ENCODE assay signal across 27 mouse cellular contexts in genomic region chr4:142149202-142149601, GRCm38 (mm10).
DNase-seq lines count a peak whose midpoint lies in the region; ATAC-seq and TF ChIP-seq lines count a peak whose summit lies in the region.
"Had no signal": no experiment of that assay in that cellular context is flagged by ENCODE, and none has a peak within 500 bp of the region (broad histone marks: within the 10 kb centered on the region; RNA-seq: fewer than 3 reads in every experiment).

No protein-coding gene starts in this region.

- TF ChIP-seq CTCF in hindbrain, postnatal 0 days (IDR thresholded peaks at IDR 0.05; ENCODE audit: low read depth): peak; percentile 42
- TF ChIP-seq CTCF in liver, embryonic 14.5 days (IDR thresholded peaks at IDR 0.05; ENCODE audit: low read depth): peak; percentile 53

- H3K4me2 ChIP-seq in hindbrain, postnatal 0 days (ENCODE audit: low read depth, low read length): no peak overlapping the region
- no peak overlapping the region for H3K4me2 ChIP-seq in hindbrain, embryonic 12.5 days (replicated peaks)
- H3K4me2 ChIP-seq in liver, embryonic 14.5 days (ENCODE audit: low read depth): no peak overlapping the region
- H3K4me2 ChIP-seq: intestine, embryonic 15.5 days; midbrain, embryonic 11.5 days; neural tube, embryonic 13.5 days; stomach, embryonic 15.5 days had no signal

- H3K27ac ChIP-seq in hindbrain, postnatal 0 days: no peak overlapping the region
- no peak overlapping the region for H3K27ac ChIP-seq in hindbrain, embryonic 12.5 days
- H3K27ac ChIP-seq in liver, embryonic 14.5 days: no peak overlapping the region
- H3K27ac ChIP-seq: hindbrain, embryonic 10.5 days; intestine, embryonic 15.5 days; neural tube, embryonic 13.5 days; stomach, embryonic 15.5 days had no signal

- no peaks in the 10 kb centered on the region for H3K27me3 ChIP-seq in hindbrain, postnatal 0 days (ENCODE audit: insufficient read depth, low read length)
- H3K27me3 ChIP-seq in hindbrain, embryonic 12.5 days: no peaks in the 10 kb centered on the region
- no peaks in the 10 kb centered on the region for H3K27me3 ChIP-seq in liver, embryonic 14.5 days (ENCODE audit: control insufficient read depth, insufficient read depth, low read length)
- H3K27me3 ChIP-seq: intestine, embryonic 15.5 days; neural tube, embryonic 13.5 days; stomach, embryonic 15.5 days had no signal

- no peak overlapping the region for H3K4me3 ChIP-seq in hindbrain, postnatal 0 days (ENCODE audit: low read length)
- H3K4me3 ChIP-seq in hindbrain, embryonic 12.5 days: no peak overlapping the region
- H3K4me3 ChIP-seq in liver, embryonic 14.5 days (ENCODE audit: insufficient read depth in 1 of 2, low read depth in 2 of 2, low read length in 2 of 2): no peak overlapping the region
- H3K4me3 ChIP-seq: hindbrain, embryonic 10.5 days; intestine, embryonic 15.5 days; neural tube, embryonic 13.5 days; stomach, embryonic 15.5 days had no signal

- H3K9ac ChIP-seq in hindbrain, postnatal 0 days (replicated peaks; ENCODE audit: low read length): no peak overlapping the region
- H3K9ac ChIP-seq in hindbrain, embryonic 12.5 days: no peak overlapping the region
- H3K9ac ChIP-seq in liver, embryonic 14.5 days (replicated peaks): no peak overlapping the region
- H3K9ac ChIP-seq: intestine, embryonic 15.5 days; neural tube, embryonic 13.5 days; stomach, embryonic 15.5 days had no signal

- DNase-seq in hindbrain, postnatal 0 days (ENCODE audit: low spot score): no peak
- DNase-seq in liver, embryonic 14.5 days (ENCODE audit: low read depth in 3 of 3, low spot score in 3 of 3): no peak
- no peak for DNase-seq in liver
- peak; percentile 32 for DNase-seq in A20 (ENCODE audit: low read depth, low spot score)
- DNase-seq in R1 (ENCODE audit: low read depth, low spot score): peak; percentile 36
- no peak for DNase-seq in adrenal gland, postnatal 36 days
- DNase-seq: adrenal gland, postnatal 14 days; cerebellum, adult 8-10 months; gastrocnemius, postnatal 14 days; heart, postnatal 14 days; kidney, postnatal 4 days; layer of hippocampus, postnatal 36 days; left cerebral cortex, postnatal 4 days; lung, adult 18-20 months; lung, postnatal 36 days; right cerebral cortex, postnatal 14 days; thymus, postnatal 14 days had no signal

- no peaks in the 10 kb centered on the region for H3K4me1 ChIP-seq in hindbrain, postnatal 0 days (ENCODE audit: insufficient read depth, low read length)
- peaks cover 4% of the 10 kb centered on the region; the same call in 1 of the 2 replicates for H3K4me1 ChIP-seq in hindbrain, embryonic 12.5 days
- H3K4me1 ChIP-seq in liver, embryonic 14.5 days (replicated peaks; ENCODE audit: control insufficient read depth in 2 of 2, insufficient read depth in 2 of 2, low read length in 1 of 2): no peaks in the 10 kb centered on the region

- no peak for ATAC-seq in hindbrain, postnatal 0 days
- no peak for ATAC-seq in hindbrain, embryonic 12.5 days (ENCODE audit: low FRiP score)
- ATAC-seq in liver, embryonic 14.5 days (ENCODE audit: insufficient read depth): no peak
- ATAC-seq in CD4-positive, CD25-positive, alpha-beta regulatory T cell, adult 4 months: no peak
- ATAC-seq: forebrain, embryonic 14.5 days; hindbrain, embryonic 16.5 days; intestine, embryonic 15.5 days had no signal

- TF ChIP-seq EP300 in liver, embryonic 14.5 days (IDR thresholded peaks at IDR 0.05; ENCODE audit: low read depth): no peak

- no peaks in the 10 kb centered on the region for H3K9me3 ChIP-seq in hindbrain, postnatal 0 days (ENCODE audit: low read length)
- no peaks in the 10 kb centered on the region for H3K9me3 ChIP-seq in hindbrain, embryonic 12.5 days (replicated peaks)
- no peaks in the 10 kb centered on the region for H3K9me3 ChIP-seq in liver, embryonic 14.5 days (ENCODE audit: control insufficient read depth, low read length)
- H3K9me3 ChIP-seq: intestine, embryonic 15.5 days; stomach, embryonic 15.5 days had no signal

- peaks cover 25% of the 10 kb centered on the region for H3K36me3 ChIP-seq in hindbrain, postnatal 0 days (ENCODE audit: insufficient read depth, low read length)
- peaks cover 30% of the 10 kb centered on the region for H3K36me3 ChIP-seq in hindbrain, embryonic 12.5 days
- H3K36me3 ChIP-seq in liver, embryonic 14.5 days (replicated peaks; ENCODE audit: control insufficient read depth, insufficient read depth, low read depth): no peaks in the 10 kb centered on the region
- H3K36me3 ChIP-seq: G1E had no signal

- 80% methylated on average over 9 of the region's 9 CpGs for WGBS in hindbrain, postnatal 0 days
- 74% methylated on average over 9 of the region's 9 CpGs for WGBS in hindbrain, embryonic 12.5 days
- 72% methylated on average over 9 of the region's 9 CpGs for WGBS in liver, embryonic 14.5 days (ENCODE audit: insufficient replicate concordance)

Comparison
In these comparisons a context has a peak if more than half of its experiments do, and no peak if none do; other contexts are left out.
1. DNase-seq: peak in A20 (single experiment) and R1 (single experiment); none in hindbrain, postnatal 0 days (single experiment), liver, embryonic 14.5 days (0 of 3), liver (single experiment) and adrenal gland, postnatal 36 days (0 of 2).